Mouse (Mus musculus) gastrocnemius, postnatal 4 days (tissue): ENCODE results near the gene Jsrp1. TPM values are rescaled to one million over a fixed set of nuclear protein-coding genes. Genes with fewer than 3 reads are reported as not detected.
A peak's percentile ranks its signal among the peaks of the same experiment; 100 is the strongest.

ENCODE experiments used
- DNase-seq, 2 experiments: peaks; one replicate each; pipeline ENCODE4 v3.0.0; 2021 to 2022; ENCODE audit warnings: low spot score in 2 of 2, mixed read lengths in 2 of 2
- long read RNA-seq, 2 experiments: library from polyadenylated mRNA; stranded (forward); transcript quantifications; one replicate each; pipeline ENCODE4 v2.0.0; 2021
- total RNA-seq, 2 experiments: library from RNA; stranded (reverse); gene quantifications; 2 replicates each; pipeline ENCODE4 v1.2.3; 2021

Jsrp1 gene
- 100 to 1,000 TPM; 199 to 230 TPM for total RNA-seq
- long read RNA-seq, experiment 1, transcript Jsrp1-203 (7 exons, 1,108 nt) = major isoform, 108 of 220 reads
- long read RNA-seq, experiment 1, partial matches to known transcripts = 72 of 220 reads
- long read RNA-seq, experiment 1, other reads (novel, unspliced or antisense) = 39 of 220 reads
- long read RNA-seq, experiment 2, transcript Jsrp1-203 (7 exons, 1,108 nt) = major isoform, 115 of 220 reads
- long read RNA-seq, experiment 2, partial matches to known transcripts = 50 of 220 reads
- long read RNA-seq, experiment 2, other reads (novel, unspliced or antisense) = 55 of 220 reads

DNA sequence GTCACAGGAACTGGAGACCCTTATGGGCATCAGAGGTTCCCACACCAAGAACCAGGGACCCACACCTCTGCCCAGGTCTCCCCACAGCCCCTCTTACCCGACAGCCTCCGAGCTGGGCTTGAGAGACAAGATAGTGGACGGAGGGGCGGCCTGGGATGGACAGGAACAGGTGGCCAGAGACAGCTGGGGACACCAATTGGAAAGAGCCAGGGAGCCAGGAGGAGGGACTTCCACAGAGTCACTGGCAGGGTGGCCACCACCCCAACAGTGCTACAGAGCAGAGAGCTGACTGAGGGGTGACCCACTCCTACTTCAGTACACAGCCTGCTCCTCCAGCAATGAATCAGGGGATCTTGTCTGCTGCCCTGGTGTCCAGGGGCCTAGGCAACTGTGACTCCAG lies at the start of gene Jsrp1:
Jsrp1 (minus strand) TSS at position 133 of the 400 bp plus-strand sequence.
- DNase-seq = peak in 1 of 2 experiments; percentile 71

DNA sequence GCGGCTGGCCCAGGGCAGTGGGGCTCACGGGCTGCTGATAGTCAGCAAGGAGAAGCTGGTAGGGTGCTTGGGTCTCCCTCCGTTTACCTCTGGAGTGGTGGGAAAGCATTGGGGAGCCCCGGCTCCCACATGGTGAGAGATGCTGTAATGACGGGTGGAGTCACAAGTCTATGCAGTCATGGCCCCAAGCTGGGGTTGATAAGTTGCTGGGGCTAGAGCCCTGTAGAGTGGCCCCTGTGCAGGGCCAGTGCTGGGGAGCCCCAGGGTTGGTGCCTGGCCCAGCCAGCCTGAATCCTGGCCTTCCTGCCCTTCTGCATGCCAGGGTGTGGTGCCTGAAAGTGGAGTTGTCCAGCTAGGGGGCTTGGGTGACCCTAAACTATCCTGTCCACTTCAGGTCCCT lies 49.0 kb upstream of the Jsrp1 start:
- no peak for DNase-seq

- DNase-seq = no peak
Observed at GRCm38 (mm10) chr10:80858350-80858935, 45.1 kb upstream of the Jsrp1 start.

DNA sequence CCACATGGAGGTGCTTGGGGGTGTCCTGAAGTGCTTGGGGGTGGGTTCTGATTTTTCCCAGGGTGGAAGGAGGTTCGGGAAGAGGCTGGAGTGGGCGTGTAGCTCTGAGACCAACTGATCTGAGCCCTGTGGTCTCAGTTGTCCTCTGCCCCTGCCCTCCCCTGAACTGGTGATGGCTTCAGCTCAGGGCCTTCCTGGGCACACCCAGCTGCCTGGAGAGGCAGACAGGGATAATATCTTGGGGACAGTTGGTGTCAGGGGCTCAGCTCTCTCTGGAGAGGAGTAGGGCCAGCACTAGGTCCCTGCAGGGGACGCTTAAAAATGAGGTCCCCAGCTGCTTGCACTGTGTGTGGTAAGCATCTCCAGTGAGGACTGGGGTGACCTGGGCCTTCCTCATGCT lies 44.5 kb upstream of the Jsrp1 start:
- DNase-seq = no peak

GRCm38 (mm10) chr10:80857386-80857785 lies 44.1 kb upstream of the Jsrp1 start:
- DNase-seq = no peak

DNA sequence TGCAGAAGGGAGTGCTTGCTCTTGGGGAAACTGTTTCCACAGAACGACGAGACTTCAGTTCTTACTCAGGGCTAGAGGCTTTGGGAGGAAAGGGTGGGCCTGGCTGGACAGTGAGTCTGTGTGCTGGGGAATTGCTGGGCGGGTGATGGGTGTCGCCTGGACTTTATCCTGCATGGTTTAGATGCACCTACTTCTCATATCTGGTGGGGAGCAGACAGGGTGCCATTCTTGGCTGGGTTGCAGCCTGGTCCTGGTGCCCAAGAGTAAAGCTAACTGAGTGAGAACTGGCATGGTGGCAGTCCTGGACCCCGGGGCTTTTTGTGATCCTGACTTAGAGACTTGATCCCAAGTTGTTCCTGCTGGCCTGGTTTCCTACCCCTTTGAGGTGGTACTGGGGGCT lies 43.6 kb upstream of the Jsrp1 start:
- no peak for DNase-seq

- no peak for DNase-seq
Observed at GRCm38 (mm10) chr10:80856267-80856666, 43.0 kb upstream of the Jsrp1 start.

- no peak for DNase-seq
Observed at GRCm38 (mm10) chr10:80855749-80856073, 42.4 kb upstream of the Jsrp1 start.

GRCm38 (mm10) chr10:80854913-80855748 lies 41.8 kb upstream of the Jsrp1 start, which contains the start of the genes Lsm7 and Sppl2b:
Gene Lsm7 (minus strand): TSS chr10:80855209.
Gene Sppl2b (plus strand): TSS chr10:80855275.
- DNase-seq = peak; percentile 98 to 99

- peak in 1 of 2 experiments; percentile 40 for DNase-seq
Observed at GRCm38 (mm10) chr10:80848571-80848970, 35.3 kb upstream of the Jsrp1 start.

DNA sequence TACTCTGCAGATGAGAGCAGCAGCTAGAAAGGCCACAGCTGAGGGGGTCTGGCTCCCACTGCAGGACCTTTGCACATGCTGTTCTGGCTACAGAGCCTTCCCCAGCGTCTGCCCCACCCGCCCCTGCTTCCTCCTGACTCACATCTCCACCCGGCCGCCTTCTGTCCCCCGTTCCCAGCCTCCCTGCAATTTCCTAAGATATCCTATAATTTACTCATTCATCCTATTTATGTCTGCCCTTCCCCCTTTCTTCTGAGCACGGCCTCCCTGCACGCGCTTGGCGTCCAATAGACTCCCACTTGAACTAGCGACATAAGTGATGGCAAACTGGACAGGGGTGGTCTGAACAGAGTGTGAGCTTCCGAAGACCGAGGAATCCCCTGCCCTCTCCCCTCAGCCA lies 32.4 kb upstream of the Jsrp1 start:
- no peak for DNase-seq

DNA sequence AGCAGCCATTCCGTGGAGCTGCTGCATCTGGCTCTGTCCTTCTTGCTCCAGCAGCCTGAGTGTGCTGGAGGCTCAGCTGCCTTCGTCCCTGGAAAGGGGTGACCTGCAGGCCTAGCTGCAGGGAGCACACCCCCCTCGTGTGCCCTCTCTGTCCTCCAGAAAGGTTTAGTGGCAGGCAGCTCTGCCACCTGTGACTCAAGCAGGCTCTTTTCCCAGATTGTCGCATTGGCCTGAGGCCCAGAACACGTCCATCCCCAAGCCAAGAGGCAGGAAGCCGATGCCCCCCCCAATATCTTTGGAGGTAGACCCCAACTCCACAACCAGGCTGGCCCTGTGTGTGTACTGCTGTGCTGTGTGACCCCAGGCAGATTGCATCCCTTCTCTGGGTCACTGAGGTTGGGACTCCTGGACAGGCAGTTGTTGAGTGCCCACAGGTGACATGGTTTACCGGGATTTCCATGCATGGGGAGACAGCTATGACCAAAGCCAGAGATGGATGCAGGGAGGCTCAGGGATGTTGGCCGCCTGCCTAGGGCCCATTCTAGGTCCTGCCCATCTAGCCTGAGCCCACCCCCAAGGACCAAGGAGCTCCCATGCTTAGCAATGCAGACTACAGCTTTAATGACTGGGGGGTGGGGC lies 31.9 kb upstream of the Jsrp1 start:
- no peak for DNase-seq

- no peak for DNase-seq
Observed at GRCm38 (mm10) chr10:80843931-80844547, 30.7 kb upstream of the Jsrp1 start, which contains the start of gene Lingo3. Gene Lingo3 (minus strand): TSS chr10:80844039.

DNA sequence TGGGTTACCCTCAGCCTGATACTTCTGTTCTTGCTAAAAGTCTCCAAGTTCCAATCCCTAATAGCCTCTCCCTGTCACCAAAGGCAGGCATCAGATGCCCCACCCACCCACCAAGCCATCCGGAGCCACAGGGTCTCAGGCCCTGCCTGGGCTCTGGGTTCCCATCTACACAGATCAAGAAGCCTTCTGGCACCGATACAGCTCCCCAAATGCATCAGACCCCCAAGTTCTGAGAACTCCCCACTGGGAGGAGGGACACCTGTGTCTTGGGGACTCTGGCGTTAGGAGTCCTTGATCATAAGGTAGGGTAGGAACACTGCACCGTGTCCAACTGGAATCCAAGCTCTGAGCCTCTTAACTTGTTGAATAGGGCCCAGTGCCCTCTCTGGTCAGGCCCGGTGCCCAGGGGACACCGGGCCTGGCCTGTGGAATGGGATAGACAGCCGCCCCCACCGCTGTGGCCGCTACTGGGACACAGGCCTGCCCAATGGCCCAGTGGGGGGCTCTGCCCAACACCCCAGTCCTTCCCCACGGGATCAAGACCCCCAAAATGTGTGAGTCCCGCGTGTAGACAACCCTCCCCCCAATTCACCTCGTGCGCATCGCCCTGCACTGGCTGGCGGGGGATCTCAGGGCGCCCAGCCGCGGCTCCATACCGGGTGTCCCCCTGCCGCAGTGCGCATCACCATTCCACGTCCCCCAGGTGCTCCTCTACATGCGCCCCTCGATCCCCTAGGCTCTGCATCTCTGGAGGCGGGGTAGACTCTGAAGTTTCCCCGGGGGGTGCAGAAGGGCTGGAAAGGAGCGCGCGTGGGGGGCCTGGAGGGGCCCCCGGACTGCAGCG lies 30.0 kb upstream of the Jsrp1 start:
- DNase-seq = no peak

DNA sequence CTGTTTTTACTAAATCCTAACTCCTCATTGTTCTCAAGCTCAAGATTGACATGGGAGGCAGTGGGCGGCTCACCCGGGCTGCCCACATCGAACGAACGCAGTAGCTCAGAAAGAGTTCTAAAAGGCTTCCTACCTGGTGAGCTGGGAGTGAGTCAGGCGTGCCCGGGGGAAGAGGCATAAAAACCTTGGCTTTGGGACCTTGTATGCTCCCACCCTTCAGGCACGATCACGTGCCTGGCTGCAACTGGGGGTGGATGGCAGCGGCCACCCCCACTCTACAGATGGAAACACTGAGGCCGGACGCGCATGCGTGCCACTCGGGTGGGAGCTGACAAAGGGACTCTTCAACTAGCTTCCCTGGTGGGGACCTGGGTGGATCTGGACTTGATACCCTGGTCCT lies 29.0 kb upstream of the Jsrp1 start:
- no peak for DNase-seq

GRCm38 (mm10) chr10:80841685-80842084 lies 28.4 kb upstream of the Jsrp1 start:
- no peak for DNase-seq

GRCm38 (mm10) chr10:80839848-80840247 lies 26.6 kb upstream of the Jsrp1 start:
- no peak for DNase-seq

DNA sequence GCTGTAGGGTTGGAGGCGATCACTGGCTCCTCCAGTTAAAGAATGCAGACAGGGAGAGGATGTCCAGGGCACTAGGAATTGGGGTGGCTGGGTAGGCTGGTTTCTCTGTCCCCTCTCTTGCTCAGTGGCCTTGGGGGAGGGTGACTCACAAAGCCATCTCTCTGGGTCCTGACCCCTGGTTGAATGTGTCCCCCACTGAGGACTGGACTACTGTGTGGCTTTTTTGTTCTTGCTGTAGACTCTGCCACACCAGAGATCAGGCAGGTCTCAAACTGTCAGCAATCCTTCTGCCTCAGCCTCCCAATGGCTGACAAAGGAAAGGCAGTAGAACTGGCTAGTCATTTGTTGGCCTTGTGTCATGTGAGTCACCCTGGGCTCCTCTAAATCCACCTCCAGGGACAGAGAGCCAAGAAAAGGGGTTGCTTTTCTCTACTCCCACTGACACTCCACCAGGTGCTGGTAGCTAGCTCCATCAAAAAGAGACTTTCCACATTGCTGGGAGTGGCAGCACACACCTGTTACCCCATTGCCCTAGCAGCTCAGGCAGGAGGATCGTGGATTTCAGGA lies 25.1 kb upstream of the Jsrp1 start:
- no peak for DNase-seq

DNA sequence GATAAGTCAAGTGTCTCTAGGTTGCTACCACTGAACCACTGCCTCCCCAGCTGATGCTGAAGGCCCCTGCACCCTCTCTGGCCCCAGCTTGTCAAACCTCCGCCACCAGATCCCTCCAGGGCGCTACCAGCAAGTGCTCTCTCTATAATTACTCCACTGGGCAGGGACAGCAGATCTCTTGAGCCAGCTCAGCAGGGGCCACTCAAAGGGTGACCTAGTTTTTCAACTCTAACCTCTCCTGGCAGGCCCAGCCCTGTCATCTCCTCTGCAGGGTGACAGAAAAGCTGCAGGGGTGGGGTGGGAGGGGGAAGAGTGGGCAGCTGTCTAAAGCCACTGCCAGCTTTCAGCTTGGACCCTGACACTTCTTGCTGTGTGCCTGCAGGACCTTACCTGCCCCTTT lies 24.5 kb upstream of the Jsrp1 start:
- DNase-seq = no peak

- no peak for DNase-seq
Observed at GRCm38 (mm10) chr10:80836949-80837379, 23.7 kb upstream of the Jsrp1 start.
